Mouse (Mus musculus): ENCODE results near the gene Heatr6. TPM values are rescaled to one million over a fixed set of nuclear protein-coding genes. Genes with fewer than 3 reads are reported as not detected.

The Heatr6 gene
- total and polyA plus RNA-seq, 3 experiments: 11.8 to 22.7 (median 12.6) TPM

DNA sequence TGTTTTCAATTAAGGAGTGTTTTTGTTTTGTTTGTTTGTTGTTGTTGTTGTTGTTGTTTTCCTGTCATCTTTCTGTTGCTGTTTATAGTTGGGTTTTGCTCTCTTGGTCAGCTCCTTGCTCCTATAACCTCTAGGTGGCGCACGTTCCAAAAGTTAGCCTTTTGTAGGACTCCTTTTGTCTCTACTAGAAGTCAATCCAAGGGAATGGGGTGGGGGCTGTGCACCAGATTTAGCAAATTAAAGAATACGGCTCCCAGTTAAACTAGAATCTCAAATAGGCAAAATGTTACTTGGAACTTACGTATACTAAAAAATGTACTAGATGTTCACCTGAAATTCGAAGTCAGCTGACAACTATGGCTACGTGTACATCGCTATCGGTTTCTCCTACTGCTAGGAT, 48.7 kb downstream of the Heatr6 start:
- DNase-seq: no peak

DNA sequence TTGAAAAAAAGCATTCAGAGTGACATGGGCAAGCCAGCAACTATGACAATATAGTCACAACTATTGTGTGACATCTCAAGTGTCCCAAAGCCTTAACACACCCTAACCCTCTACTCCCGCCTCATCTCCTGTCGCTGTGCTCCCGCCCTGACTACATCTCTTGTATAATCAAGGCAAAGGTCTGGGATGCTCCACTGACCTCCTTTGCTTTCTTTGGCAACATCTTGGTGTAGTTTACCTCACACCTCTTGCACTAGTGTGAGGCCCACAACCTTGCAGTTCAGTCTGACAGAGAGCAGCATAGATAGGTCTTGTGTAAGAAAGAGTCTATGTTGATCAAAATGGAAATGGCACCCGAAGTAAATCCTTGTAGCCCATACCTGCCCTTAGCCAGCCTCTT, 49.1 kb downstream of the Heatr6 start:
- no peak for DNase-seq

GRCm38 (mm10) chr11:83810441-83810840, 56.9 kb downstream of the Heatr6 start:
- DNase-seq: no peak

DNA sequence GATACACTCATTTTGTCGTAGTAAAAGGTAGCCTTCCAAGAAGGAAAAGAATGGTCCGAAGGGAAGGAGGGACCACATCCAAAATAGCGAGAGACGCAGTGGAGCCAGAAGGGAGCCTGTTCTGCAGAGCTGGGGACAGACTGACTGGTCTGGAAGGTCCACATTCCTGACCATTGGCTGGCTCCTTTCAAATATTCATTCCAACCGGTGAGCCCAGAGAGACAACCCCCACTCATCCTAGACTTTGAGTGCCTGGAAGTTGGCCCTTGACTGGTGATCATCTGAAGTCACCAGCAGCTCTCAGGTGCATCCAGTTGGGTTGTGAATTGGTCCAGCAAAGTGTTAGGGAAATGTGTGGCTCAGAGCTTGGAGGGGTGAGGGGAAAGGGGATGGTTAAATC, 61.7 kb downstream of the Heatr6 start:
- no peak for DNase-seq

- peak; percentile 35 for DNase-seq
Observed at GRCm38 (mm10) chr11:83815628-83816027, 62.1 kb downstream of the Heatr6 start.

DNA sequence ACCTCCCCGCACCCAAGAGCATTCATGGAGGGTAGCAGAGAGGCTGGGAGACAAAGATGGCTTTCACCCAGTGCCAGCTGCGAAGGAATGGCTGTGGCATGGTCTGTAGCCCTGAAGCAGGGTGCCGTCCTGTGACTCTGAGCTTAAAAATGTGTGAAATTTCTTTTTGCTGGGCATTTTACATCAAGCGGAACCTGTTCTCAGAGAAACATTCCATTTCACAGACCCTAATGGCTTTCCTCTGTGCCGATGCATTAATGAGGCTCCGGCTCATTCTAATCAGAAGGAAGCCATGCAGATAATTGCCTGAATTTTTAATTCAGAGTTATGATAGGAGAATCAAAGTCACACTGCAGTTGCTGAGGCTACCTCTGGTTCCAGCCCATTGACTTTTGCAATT, 63.6 kb downstream of the Heatr6 start:
- DNase-seq: no peak

DNA sequence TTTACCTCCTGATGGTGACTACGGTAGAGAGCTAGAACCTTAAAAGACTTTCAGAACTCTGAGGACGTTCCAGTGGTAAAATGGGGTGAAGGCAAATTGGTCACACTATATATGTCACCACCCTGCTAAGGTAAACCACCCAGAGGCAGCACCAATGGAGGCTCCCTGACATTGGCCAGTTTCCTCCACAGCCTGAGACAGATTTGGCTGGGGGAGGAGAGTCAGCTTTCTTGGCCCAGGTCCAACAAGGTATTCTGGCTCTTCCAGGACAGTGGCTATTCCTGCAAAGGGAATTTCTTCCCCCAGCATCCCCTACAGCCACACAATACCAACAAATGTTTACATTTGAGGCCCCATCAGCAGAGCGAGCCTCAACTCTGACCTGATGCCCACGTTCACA, 64.5 kb downstream of the Heatr6 start:
- no peak for DNase-seq

DNA sequence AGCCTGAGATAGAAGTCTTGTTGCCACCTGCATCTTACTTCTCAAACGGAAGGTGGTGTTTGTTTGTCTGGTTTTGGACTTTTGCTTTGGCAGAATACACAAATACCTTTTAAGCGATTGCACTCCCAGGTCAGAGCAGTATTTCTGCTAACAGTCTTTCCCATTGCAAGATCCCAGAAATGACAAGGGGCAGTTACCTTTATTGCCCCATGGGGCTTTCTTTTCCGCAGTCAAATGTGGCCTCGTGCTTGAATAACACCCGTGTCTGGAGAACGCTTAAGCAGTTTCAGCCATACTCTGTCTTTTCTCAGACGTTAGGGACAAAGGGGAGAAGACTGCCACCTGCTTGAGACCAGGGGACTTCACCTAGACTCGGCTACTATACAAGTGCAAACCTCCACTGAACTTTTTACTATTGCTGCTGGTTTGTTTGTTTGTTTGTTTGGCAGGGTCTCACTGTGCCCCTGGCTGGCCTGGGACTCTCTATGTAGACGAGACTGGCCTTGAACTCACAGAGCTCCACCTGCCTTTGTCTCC, 65.2 kb downstream of the Heatr6 start:
- DNase-seq: no peak

- DNase-seq: peak; percentile 8
Observed at GRCm38 (mm10) chr11:83819806-83820483, 66.4 kb downstream of the Heatr6 start.

GRCm38 (mm10) chr11:83826142-83826541, 72.6 kb downstream of the Heatr6 start:
- no peak for DNase-seq

DNA sequence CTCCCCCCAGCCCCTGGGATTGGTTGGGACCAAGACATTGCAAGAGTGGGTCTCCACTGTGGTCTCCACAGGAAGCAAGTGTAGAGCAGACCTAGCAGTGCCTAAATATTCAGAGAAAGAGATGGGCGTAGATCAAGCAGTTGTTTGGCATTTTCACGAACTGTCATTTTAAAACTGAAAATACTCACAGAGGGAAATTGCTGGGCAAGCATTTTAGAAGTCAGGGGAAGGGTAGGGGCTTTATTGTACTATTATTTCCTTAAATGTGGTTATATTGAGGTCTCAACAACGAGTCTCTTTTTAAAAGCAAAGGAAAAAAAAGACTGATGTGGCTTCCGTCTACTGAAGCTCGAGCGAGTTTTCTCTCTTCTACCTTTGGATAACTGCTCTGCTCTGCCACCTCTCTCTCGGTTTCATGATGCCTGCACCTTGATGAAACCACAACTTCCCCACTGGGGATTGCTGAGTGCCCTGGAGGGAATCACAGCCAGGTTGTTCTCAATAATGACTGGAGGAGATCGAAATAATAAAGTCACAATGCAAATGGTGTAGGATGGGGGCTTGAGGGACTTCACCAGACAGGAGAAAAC, 75.2 kb downstream of the Heatr6 start:
- DNase-seq: no peak

DNA sequence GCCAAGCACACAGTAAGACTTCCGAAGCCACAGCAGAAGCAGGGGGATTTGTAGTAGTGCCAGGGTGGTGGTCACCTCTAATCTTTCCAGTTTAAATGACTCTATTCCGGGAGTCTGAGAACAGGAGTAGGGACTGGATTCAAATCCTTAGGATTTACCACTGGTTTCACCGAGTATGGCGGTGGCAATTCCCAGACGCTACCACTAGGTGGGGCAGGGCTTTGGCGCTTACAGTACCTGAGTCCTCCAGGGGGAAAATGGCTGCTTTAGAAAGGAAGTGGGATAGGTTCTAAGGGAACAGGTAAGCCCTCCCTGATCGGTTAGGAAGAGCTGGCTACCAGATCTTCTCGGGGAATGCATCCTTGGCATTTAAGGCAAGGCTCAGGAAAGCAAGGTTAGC, 78.9 kb downstream of the Heatr6 start:
- DNase-seq: peak; percentile 29

Other genes with a start within 250 kb of the Heatr6 start
- gene Heatr9, start 231.5 kb upstream of the Heatr6 start, total RNA-seq (2021): not detected
- gene Heatr9, start 231.5 kb upstream of the Heatr6 start, polyA plus RNA-seq (2012; rRNA removed): not detected in 2 replicates
- 1 to 10 TPM; 1.8 to 2.0 TPM for gene Ccl5, start 223.2 kb upstream of the Heatr6 start, total RNA-seq (2021)
- 20.3 and 21.6 TPM in 2 replicates for gene Ccl5, start 223.2 kb upstream of the Heatr6 start, polyA plus RNA-seq (2012; rRNA removed)
- gene Ccl9, start 175.1 kb upstream of the Heatr6 start, total RNA-seq (2021): 10 to 100 TPM in 1 of 2 experiments, 1 to 10 TPM in 1; 5.2 to 12.1 TPM
- gene Ccl9, start 175.1 kb upstream of the Heatr6 start, polyA plus RNA-seq (2012; rRNA removed): 0.42 and 0.53 TPM in 2 replicates
- 10 to 100 TPM; 13.1 to 33.7 TPM for gene Ccl6, start 160.6 kb upstream of the Heatr6 start, total RNA-seq (2021)
- gene Ccl6, start 160.6 kb upstream of the Heatr6 start, polyA plus RNA-seq (2012; rRNA removed): 3.4 and 3.7 TPM in 2 replicates
- not detected for gene Rpl9-ps1, start 108.1 kb upstream of the Heatr6 start, total RNA-seq (2021)
- gene Rpl9-ps1, start 108.1 kb upstream of the Heatr6 start, polyA plus RNA-seq (2012; rRNA removed): not detected in 2 replicates
- under 1 TPM in 1 of 2 experiments, not detected in 1; 0.66 TPM for gene Ccl3, start 104.3 kb upstream of the Heatr6 start, total RNA-seq (2021)
- gene Ccl3, start 104.3 kb upstream of the Heatr6 start, polyA plus RNA-seq (2012; rRNA removed): 2.3 TPM in 2 replicates
- gene Ccl4, start 91.1 kb upstream of the Heatr6 start, total RNA-seq (2021): under 1 TPM in 1 of 2 experiments, not detected in 1; 0.97 TPM
- gene Ccl4, start 91.1 kb upstream of the Heatr6 start, polyA plus RNA-seq (2012; rRNA removed): 2.0 and 3.0 TPM in 2 replicates
- 1 to 10 TPM; 2.6 to 4.7 TPM for gene Wfdc17, start 49.7 kb upstream of the Heatr6 start, total RNA-seq (2021)
- gene Wfdc17, start 49.7 kb upstream of the Heatr6 start, polyA plus RNA-seq (2012; rRNA removed): 0.51 and 0.71 TPM in 2 replicates
- not detected for gene Wfdc18, start 44.7 kb upstream of the Heatr6 start, total RNA-seq (2021)
- gene Wfdc18, start 44.7 kb upstream of the Heatr6 start, polyA plus RNA-seq (2012; rRNA removed): not detected in 2 replicates
- 1 to 10 TPM in 1 of 2 experiments, not detected in 1; 1.0 TPM for gene Wfdc21, start 6.8 kb upstream of the Heatr6 start, total RNA-seq (2021)
- gene Wfdc21, start 6.8 kb upstream of the Heatr6 start, polyA plus RNA-seq (2012; rRNA removed): 5.2 and 5.8 TPM in 2 replicates
- gene Hnf1b, start 96.4 kb downstream of the Heatr6 start, total RNA-seq (2021): not detected
- 0.26 and 0.53 TPM in 2 replicates for gene Hnf1b, start 96.4 kb downstream of the Heatr6 start, polyA plus RNA-seq (2012; rRNA removed)
- gene Ddx52, start 188.4 kb downstream of the Heatr6 start, total RNA-seq (2021): 10 to 100 TPM; 19.6 to 19.9 TPM
- gene Ddx52, start 188.4 kb downstream of the Heatr6 start, polyA plus RNA-seq (2012; rRNA removed): 0.92 and 0.96 TPM in 2 replicates
- 10 to 100 TPM; 47.1 to 58.6 TPM for gene Synrg, start 210.7 kb downstream of the Heatr6 start, total RNA-seq (2021)
- 26.3 and 37.4 TPM in 2 replicates for gene Synrg, start 210.7 kb downstream of the Heatr6 start, polyA plus RNA-seq (2012; rRNA removed)

Measured in adrenal gland, adult 2 months (tissue).